Mouse (Mus musculus): Measurements from ENCODE around the gene Prune2. TPM values are rescaled to one million over a fixed set of nuclear protein-coding genes. Genes with fewer than 3 reads are reported as not detected.

Gene Prune2
- polyA plus RNA-seq, 1 experiment from 2014 or later, result 2.6 TPM

- Histone ChIP-seq H3K4me3 (ENCODE audit: low read depth, low read length) (no peak overlapping the region), H3K36me3 (ENCODE audit: control insufficient read depth, insufficient read depth, low read length) (no peaks in the 10 kb centered on the region), H3K9ac (ENCODE audit: low read length) (no peak overlapping the region), H3K27me3 (ENCODE audit: control insufficient read depth, insufficient read depth, low read length) (no peaks in the 10 kb centered on the region), H3K4me2 (ENCODE audit: low read depth) (no peak overlapping the region), H3K27ac (ENCODE audit: low read depth, low read length) (no peak overlapping the region), H3K4me1 (ENCODE audit: control insufficient read depth, insufficient read depth, low read length) (no peaks in the 10 kb centered on the region), H3K9me3 (ENCODE audit: control insufficient read depth, low read length) (no peaks in the 10 kb centered on the region)
- DNase-seq (ENCODE audit: low spot score) (no peak), ATAC-seq (ENCODE audit: insufficient read depth, low FRiP score, low TSS enrichment) (no peak)
- 86% methylated on average over 7 of the region's 7 CpGs for WGBS
Observed at GRCm38 (mm10) chr19:17125380-17125779, 169.5 kb downstream of the Prune2 start.

- ATAC-seq (ENCODE audit: insufficient read depth, low FRiP score, low TSS enrichment) (no peak), DNase-seq (ENCODE audit: low spot score) (no peak)
- Histone ChIP-seq H3K36me3 (ENCODE audit: control insufficient read depth, insufficient read depth, low read length) (no peaks in the 10 kb centered on the region), H3K4me1 (ENCODE audit: control insufficient read depth, insufficient read depth, low read length) (no peaks in the 10 kb centered on the region), H3K27ac (ENCODE audit: low read depth, low read length) (no peak overlapping the region), H3K4me2 (ENCODE audit: low read depth) (no peak overlapping the region), H3K4me3 (ENCODE audit: low read depth, low read length) (no peak overlapping the region), H3K9me3 (ENCODE audit: control insufficient read depth, low read length) (no peaks in the 10 kb centered on the region), H3K27me3 (ENCODE audit: control insufficient read depth, insufficient read depth, low read length) (no peaks in the 10 kb centered on the region), H3K9ac (ENCODE audit: low read length) (no peak overlapping the region)
- WGBS, result 84% methylated on average over 3 of the region's 3 CpGs
Observed at GRCm38 (mm10) chr19:17130544-17130943, 174.6 kb downstream of the Prune2 start.

- 12% methylated on average over 21 of the region's 21 CpGs for WGBS
- H3K4me3 ChIP-seq (ENCODE audit: low read depth, low read length), result peak overlapping the region; percentile 48
- DNase-seq (ENCODE audit: low spot score) (peak; percentile 58), ATAC-seq (ENCODE audit: insufficient read depth, low FRiP score, low TSS enrichment) (peak; percentile 90)
- peak overlapping the region; percentile 54 for H3K9ac ChIP-seq (ENCODE audit: low read length)
- no peaks in the 10 kb centered on the region for H3K27me3 ChIP-seq (ENCODE audit: control insufficient read depth, insufficient read depth, low read length)
- H3K4me2 ChIP-seq (ENCODE audit: low read depth), result peak overlapping the region; percentile 57
- H3K4me1 ChIP-seq (ENCODE audit: control insufficient read depth, insufficient read depth, low read length), result no peaks in the 10 kb centered on the region
- H3K27ac ChIP-seq (ENCODE audit: low read depth, low read length), result no peak overlapping the region
- H3K9me3 ChIP-seq (ENCODE audit: control insufficient read depth, low read length), result no peaks in the 10 kb centered on the region
- no peaks in the 10 kb centered on the region for H3K36me3 ChIP-seq (ENCODE audit: control insufficient read depth, insufficient read depth, low read length)
Observed at GRCm38 (mm10) chr19:17136677-17137460, 181.0 kb downstream of the Prune2 start.

- no peak for ATAC-seq (ENCODE audit: insufficient read depth, low FRiP score, low TSS enrichment)
Observed at GRCm38 (mm10) chr19:17137656-17138055, 181.7 kb downstream of the Prune2 start.

GRCm38 (mm10) chr19:17138144-17138915 lies 182.4 kb downstream of the Prune2 start:
- H3K27me3 ChIP-seq (ENCODE audit: control insufficient read depth, insufficient read depth, low read length), result no peaks in the 10 kb centered on the region
- no peaks in the 10 kb centered on the region for H3K9me3 ChIP-seq (ENCODE audit: control insufficient read depth, low read length)
- ATAC-seq (ENCODE audit: insufficient read depth, low FRiP score, low TSS enrichment) (no peak), DNase-seq (ENCODE audit: low spot score) (no peak)
- no peak overlapping the region for H3K9ac ChIP-seq (ENCODE audit: low read length)
- no peak overlapping the region for H3K27ac ChIP-seq (ENCODE audit: low read depth, low read length)
- no peak overlapping the region for H3K4me2 ChIP-seq (ENCODE audit: low read depth)
- H3K4me3 ChIP-seq (ENCODE audit: low read depth, low read length), result no peak overlapping the region
- H3K36me3 ChIP-seq (ENCODE audit: control insufficient read depth, insufficient read depth, low read length), result no peaks in the 10 kb centered on the region
- WGBS, result 22% methylated on average over 10 of the region's 10 CpGs
- H3K4me1 ChIP-seq (ENCODE audit: control insufficient read depth, insufficient read depth, low read length), result no peaks in the 10 kb centered on the region

More at GRCm38 (mm10) chr19:17137656-17138055, 181.7 kb downstream of the Prune2 start:
- no peaks in the 10 kb centered on the region for H3K4me1 ChIP-seq (ENCODE audit: control insufficient read depth, insufficient read depth, low read length)
- no peaks in the 10 kb centered on the region for H3K9me3 ChIP-seq (ENCODE audit: control insufficient read depth, low read length)
- DNase-seq (ENCODE audit: low spot score), result no peak
- no peak overlapping the region for H3K27ac ChIP-seq (ENCODE audit: low read depth, low read length)
- H3K4me2 ChIP-seq (ENCODE audit: low read depth), result no peak overlapping the region
- H3K36me3 ChIP-seq (ENCODE audit: control insufficient read depth, insufficient read depth, low read length), result no peaks in the 10 kb centered on the region
- 43% methylated on average over 1 of the region's 2 CpGs for WGBS
- H3K27me3 ChIP-seq (ENCODE audit: control insufficient read depth, insufficient read depth, low read length), result no peaks in the 10 kb centered on the region
- no peak overlapping the region for H3K4me3 ChIP-seq (ENCODE audit: low read depth, low read length)
- no peak overlapping the region for H3K9ac ChIP-seq (ENCODE audit: low read length)

- ATAC-seq (ENCODE audit: insufficient read depth, low FRiP score, low TSS enrichment) (no peak), DNase-seq (ENCODE audit: low spot score) (no peak)
- WGBS, result 69% methylated on average over 12 of the region's 12 CpGs
- no peaks in the 10 kb centered on the region for H3K36me3 ChIP-seq (ENCODE audit: control insufficient read depth, insufficient read depth, low read length)
- H3K4me1 ChIP-seq (ENCODE audit: control insufficient read depth, insufficient read depth, low read length), result no peaks in the 10 kb centered on the region
- no peaks in the 10 kb centered on the region for H3K27me3 ChIP-seq (ENCODE audit: control insufficient read depth, insufficient read depth, low read length)
- H3K9ac ChIP-seq (ENCODE audit: low read length), result no peak overlapping the region
- H3K27ac ChIP-seq (ENCODE audit: low read depth, low read length), result no peak overlapping the region
- H3K4me2 ChIP-seq (ENCODE audit: low read depth), result no peak overlapping the region
- no peak overlapping the region for H3K4me3 ChIP-seq (ENCODE audit: low read depth, low read length)
- no peaks in the 10 kb centered on the region for H3K9me3 ChIP-seq (ENCODE audit: control insufficient read depth, low read length)
Observed at GRCm38 (mm10) chr19:17140016-17140914, 184.3 kb downstream of the Prune2 start.

GRCm38 (mm10) chr19:17143245-17143644 lies 187.3 kb downstream of the Prune2 start:
- no peaks in the 10 kb centered on the region for H3K27me3 ChIP-seq (ENCODE audit: control insufficient read depth, insufficient read depth, low read length)
- H3K9ac ChIP-seq (ENCODE audit: low read length), result no peak overlapping the region
- H3K4me3 ChIP-seq (ENCODE audit: low read depth, low read length), result no peak overlapping the region
- DNase-seq (ENCODE audit: low spot score) (no peak), ATAC-seq (ENCODE audit: insufficient read depth, low FRiP score, low TSS enrichment) (no peak)
- no peaks in the 10 kb centered on the region for H3K9me3 ChIP-seq (ENCODE audit: control insufficient read depth, low read length)
- no peak overlapping the region for H3K4me2 ChIP-seq (ENCODE audit: low read depth)
- no peaks in the 10 kb centered on the region for H3K36me3 ChIP-seq (ENCODE audit: control insufficient read depth, insufficient read depth, low read length)
- H3K27ac ChIP-seq (ENCODE audit: low read depth, low read length), result no peak overlapping the region
- 97% methylated on average over 2 of the region's 2 CpGs for WGBS
- no peaks in the 10 kb centered on the region for H3K4me1 ChIP-seq (ENCODE audit: control insufficient read depth, insufficient read depth, low read length)

- Histone ChIP-seq H3K27me3 (ENCODE audit: control insufficient read depth, insufficient read depth, low read length) (no peaks in the 10 kb centered on the region), H3K36me3 (ENCODE audit: control insufficient read depth, insufficient read depth, low read length) (no peaks in the 10 kb centered on the region), H3K9me3 (ENCODE audit: control insufficient read depth, low read length) (no peaks in the 10 kb centered on the region), H3K9ac (ENCODE audit: low read length) (no peak overlapping the region), H3K4me1 (ENCODE audit: control insufficient read depth, insufficient read depth, low read length) (no peaks in the 10 kb centered on the region), H3K4me2 (ENCODE audit: low read depth) (no peak overlapping the region), H3K27ac (ENCODE audit: low read depth, low read length) (no peak overlapping the region), H3K4me3 (ENCODE audit: low read depth, low read length) (no peak overlapping the region)
- DNase-seq (ENCODE audit: low spot score) (no peak), ATAC-seq (ENCODE audit: insufficient read depth, low FRiP score, low TSS enrichment) (no peak)
- WGBS, result 88% methylated on average over 6 of the region's 6 CpGs
Observed at GRCm38 (mm10) chr19:17144205-17144604, 188.3 kb downstream of the Prune2 start.
